Mouse (Mus musculus): ENCODE data around the gene Dffa. TPM values are rescaled to one million over a fixed set of nuclear protein-coding genes. Genes with fewer than 3 reads are reported as not detected.
"Not testable (repeated sequence)": the region's sequence is repeated elsewhere in the genome, so short reads cannot be mapped to it uniquely, and the experiment has no call there.

The Dffa gene
- polyA plus RNA-seq, 1 experiment from 2014 or later: 36.9 TPM

GRCm38 (mm10) chr4:149119978-149120562 is 16.1 kb downstream of the Dffa start:
- H3K36me3 ChIP-seq (replicated peaks): peaks cover 28% of the 10 kb centered on the region
- DNase-seq (ENCODE audit: low spot score); H3K4me3 ChIP-seq; H3K4me1 ChIP-seq; H3K27ac ChIP-seq (replicated peaks); H3K27me3 ChIP-seq (replicated peaks; ENCODE audit: low read depth, poor library complexity, severe bottlenecking); H3K9me3 ChIP-seq: not testable (repeated sequence)
- WGBS: 88% methylated on average over 12 of the region's 12 CpGs

DNA sequence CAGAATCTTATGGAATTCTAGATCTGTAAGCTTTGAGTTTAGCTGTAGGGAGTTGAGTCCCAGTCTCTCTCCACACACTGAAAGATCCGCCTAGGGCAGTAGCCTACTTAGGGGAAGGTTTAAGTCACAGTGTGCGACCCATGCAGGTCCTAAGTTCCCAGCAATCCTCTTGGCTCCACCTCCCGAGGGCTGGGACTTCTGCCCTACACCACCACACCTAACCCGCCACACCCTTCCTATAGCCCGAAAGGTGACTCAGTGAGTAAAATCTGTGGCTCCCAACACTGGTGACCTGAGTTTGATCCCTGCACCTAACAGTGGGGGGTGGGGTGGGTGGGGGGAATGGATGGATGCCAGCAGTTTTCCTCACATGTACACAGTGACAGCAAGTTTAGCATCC is 19.5 kb downstream of the Dffa start:
- DNase-seq (ENCODE audit: low spot score): no peak
- Histone ChIP-seq H3K27ac (replicated peaks) (no peak overlapping the region), H3K4me3 (no peak overlapping the region), H3K9me3 (no peaks in the 10 kb centered on the region), H3K4me1 (0 out of 2 replicates have a peak, but pooled peaks cover 8% of the 10 kb centered on the region), H3K36me3 (replicated peaks) (peaks cover 41% of the 10 kb centered on the region), H3K27me3 (replicated peaks; ENCODE audit: low read depth, poor library complexity, severe bottlenecking) (no peaks in the 10 kb centered on the region)
- 68% methylated on average over 5 of the region's 5 CpGs for WGBS

DNA sequence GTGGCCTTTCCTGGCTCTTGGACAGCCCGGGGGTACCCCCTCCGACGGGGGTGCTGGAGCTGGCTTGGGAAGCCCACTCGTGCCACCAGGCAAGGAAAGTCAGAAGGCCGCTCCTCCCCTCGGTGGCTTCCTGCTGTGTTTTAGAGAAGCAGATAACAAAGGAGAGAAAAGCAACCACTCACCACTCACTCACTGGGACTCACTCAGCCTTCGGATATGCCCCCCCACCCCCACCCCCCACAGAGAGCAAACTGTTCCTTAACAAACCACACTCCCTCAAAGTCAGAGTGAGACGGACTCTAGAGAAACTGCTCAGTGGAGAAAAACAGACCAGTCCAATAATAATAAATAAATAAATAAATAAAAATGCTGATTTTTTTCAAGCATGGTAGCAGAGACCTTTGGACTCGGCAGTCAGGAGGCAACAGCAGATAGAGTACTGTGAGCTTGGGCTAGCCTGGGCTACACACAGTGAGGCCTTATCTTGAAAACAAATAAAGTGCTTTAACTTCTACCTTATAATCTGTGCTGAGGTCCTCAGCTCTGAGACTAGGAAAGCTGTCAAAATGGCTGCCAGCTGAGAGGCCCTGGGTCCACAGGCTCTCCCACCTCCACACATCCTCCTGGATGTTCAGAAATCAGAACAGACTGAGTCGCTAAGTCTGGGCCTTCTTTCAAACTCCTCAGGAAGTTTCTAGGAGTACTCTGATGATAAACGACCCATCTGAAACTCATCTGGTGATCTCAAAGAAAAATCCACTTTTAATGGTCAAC is 21.6 kb downstream of the Dffa start:
- WGBS: 65% methylated on average over 11 of the region's 11 CpGs
- no peak overlapping the region for H3K4me3 ChIP-seq
- H3K27ac ChIP-seq (replicated peaks): no peak overlapping the region
- no peak for DNase-seq (ENCODE audit: low spot score)
- 0 out of 2 replicates have a peak, but pooled peaks cover 8% of the 10 kb centered on the region for H3K4me1 ChIP-seq
- H3K27me3 ChIP-seq (replicated peaks; ENCODE audit: low read depth, poor library complexity, severe bottlenecking): no peaks in the 10 kb centered on the region
- H3K9me3 ChIP-seq: no peaks in the 10 kb centered on the region
- H3K36me3 ChIP-seq (replicated peaks): peaks cover 53% of the 10 kb centered on the region

GRCm38 (mm10) chr4:149126115-149126509 is 22.2 kb downstream of the Dffa start:
- Histone ChIP-seq H3K9me3 (no peaks in the 10 kb centered on the region), H3K4me1 (0 out of 2 replicates have a peak, but pooled peaks cover 8% of the 10 kb centered on the region), H3K27me3 (replicated peaks; ENCODE audit: low read depth, poor library complexity, severe bottlenecking) (no peaks in the 10 kb centered on the region), H3K4me3 (no peak overlapping the region), H3K36me3 (replicated peaks) (peaks cover 56% of the 10 kb centered on the region), H3K27ac (replicated peaks) (no peak overlapping the region)
- no peak for DNase-seq (ENCODE audit: low spot score)
- 73% methylated on average over 6 of the region's 6 CpGs for WGBS

- Histone ChIP-seq H3K4me3 (no peak within 1 kb of the TSS), H3K27ac (replicated peaks) (no peak within 1 kb of the TSS; the same call in 1 of the 2 replicates), H3K27me3 (replicated peaks; ENCODE audit: low read depth, poor library complexity, severe bottlenecking) (no peaks in the 10 kb centered on the region), H3K4me1 (0 out of 2 replicates have a peak, but pooled peaks cover 8% of the 10 kb centered on the region), H3K36me3 (replicated peaks) (peaks cover 62% of the 10 kb centered on the region), H3K9me3 (no peaks in the 10 kb centered on the region)
- 87% methylated on average over 11 of the region's 11 CpGs for WGBS
- DNase-seq (ENCODE audit: low spot score): no peak
Measured at GRCm38 (mm10) chr4:149126663-149127062, 22.7 kb downstream of the Dffa start, which contains the start of gene Cort. Cort (minus strand) TSS chr4:149126763.

- no peak for DNase-seq (ENCODE audit: low spot score)
- Histone ChIP-seq H3K27me3 (replicated peaks; ENCODE audit: low read depth, poor library complexity, severe bottlenecking) (no peaks in the 10 kb centered on the region), H3K4me3 (no peak overlapping the region), H3K27ac (replicated peaks) (no peak overlapping the region), H3K4me1 (peaks cover 17% of the 10 kb centered on the region), H3K36me3 (replicated peaks) (peaks cover 80% of the 10 kb centered on the region), H3K9me3 (no peaks in the 10 kb centered on the region)
- 87% methylated on average over 18 of the region's 18 CpGs for WGBS
Measured at GRCm38 (mm10) chr4:149128467-149128866, 24.5 kb downstream of the Dffa start.

DNA sequence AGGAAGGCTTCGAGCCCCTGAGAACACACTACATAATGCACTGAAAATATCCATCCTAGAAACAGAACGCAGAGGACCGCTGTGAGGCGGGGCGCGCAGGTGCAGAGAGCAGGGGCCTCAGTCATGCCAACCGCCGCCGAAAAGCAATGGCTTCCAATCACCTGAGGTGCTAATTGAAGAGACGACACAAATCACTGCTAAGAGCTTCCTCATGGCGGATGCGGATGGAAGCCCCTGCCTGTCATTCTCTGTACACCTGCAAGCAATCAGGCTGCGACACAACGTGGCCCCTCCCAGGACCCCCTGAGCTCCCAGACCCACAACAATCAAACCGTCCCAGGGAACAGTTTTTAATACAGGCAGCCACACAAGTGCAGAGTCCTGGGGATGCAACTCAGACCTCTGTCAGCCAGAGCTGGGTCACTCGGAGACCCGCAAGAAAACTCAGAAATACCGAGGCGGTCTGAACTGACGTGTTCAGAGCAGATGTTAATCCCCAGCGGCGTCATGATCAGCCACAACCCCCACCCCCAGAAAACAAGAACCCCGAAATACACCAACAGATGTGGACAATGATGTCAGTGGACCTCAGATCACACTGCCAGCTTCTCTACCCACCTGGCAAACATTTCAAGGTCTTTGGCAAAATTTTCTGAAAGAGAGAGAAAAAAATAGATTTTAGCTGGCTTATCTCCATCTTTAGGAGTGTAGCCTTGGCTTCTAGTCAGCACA is 27.2 kb downstream of the Dffa start:
- DNase-seq (ENCODE audit: low spot score): no peak
- Histone ChIP-seq H3K4me3 (no peak overlapping the region), H3K27ac (replicated peaks) (no peak overlapping the region), H3K4me1 (peaks cover 18% of the 10 kb centered on the region), H3K27me3 (replicated peaks; ENCODE audit: low read depth, poor library complexity, severe bottlenecking) (no peaks in the 10 kb centered on the region), H3K9me3 (no peaks in the 10 kb centered on the region), H3K36me3 (replicated peaks) (peaks cover 87% of the 10 kb centered on the region)
- 83% methylated on average over 23 of the region's 23 CpGs for WGBS

DNA sequence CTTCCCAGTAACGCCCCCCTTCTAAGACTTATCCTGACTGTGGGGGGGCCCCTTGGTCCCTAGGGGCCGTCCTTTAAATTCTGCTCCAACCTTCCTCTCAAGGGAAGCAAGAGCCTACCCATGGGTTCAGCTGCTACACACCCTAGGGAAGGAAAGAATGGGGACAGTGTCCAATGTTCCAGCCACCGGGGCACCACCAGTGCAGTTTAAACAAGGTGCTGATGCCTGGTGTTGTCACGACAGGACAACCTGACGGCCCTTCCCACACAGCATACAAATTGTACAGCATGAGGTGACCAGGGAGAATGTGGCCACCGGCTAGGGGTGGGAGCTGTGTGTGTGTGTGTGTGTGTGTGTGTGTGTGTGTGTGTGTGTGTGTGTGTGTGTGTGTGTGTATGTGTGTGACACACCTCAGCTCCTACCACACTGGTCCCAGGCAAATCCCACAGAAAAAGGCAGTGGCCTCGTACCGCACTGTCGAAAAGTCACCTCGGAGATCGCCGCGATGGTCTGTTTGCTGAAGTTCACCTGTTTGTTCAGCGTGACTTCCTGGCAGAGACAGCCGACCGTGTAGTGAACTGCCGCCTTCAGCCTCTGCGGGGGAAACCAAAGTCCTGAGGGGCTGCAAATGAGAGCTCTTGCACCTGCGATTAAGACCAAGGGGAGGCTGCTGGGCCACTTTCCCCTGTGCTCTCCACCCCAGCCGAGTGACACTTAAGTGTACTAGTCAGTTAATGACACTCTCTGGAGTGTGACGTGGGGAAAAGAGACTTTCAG is 28.0 kb downstream of the Dffa start:
- H3K4me3 ChIP-seq: no peak overlapping the region
- no peaks in the 10 kb centered on the region for H3K27me3 ChIP-seq (replicated peaks; ENCODE audit: low read depth, poor library complexity, severe bottlenecking)
- no peaks in the 10 kb centered on the region for H3K9me3 ChIP-seq
- no peak for DNase-seq (ENCODE audit: low spot score)
- 90% methylated on average over 21 of the region's 21 CpGs for WGBS
- H3K36me3 ChIP-seq (replicated peaks): peaks cover 79% of the 10 kb centered on the region
- no peak overlapping the region for H3K27ac ChIP-seq (replicated peaks)
- peaks cover 20% of the 10 kb centered on the region for H3K4me1 ChIP-seq

- 87% methylated on average over 5 of the region's 5 CpGs for WGBS
- Histone ChIP-seq H3K9me3 (no peaks in the 10 kb centered on the region), H3K27me3 (replicated peaks; ENCODE audit: low read depth, poor library complexity, severe bottlenecking) (no peaks in the 10 kb centered on the region), H3K36me3 (replicated peaks) (peaks cover 65% of the 10 kb centered on the region), H3K4me3 (no peak overlapping the region), H3K27ac (replicated peaks) (peak overlapping the region; percentile 35; the same call in 1 of the 2 replicates), H3K4me1 (peaks cover 26% of the 10 kb centered on the region)
- no peak for DNase-seq (ENCODE audit: low spot score)
Measured at GRCm38 (mm10) chr4:149133395-149133794, 29.4 kb downstream of the Dffa start.

- H3K27ac ChIP-seq (replicated peaks): peak overlapping the region; percentile 92
Measured at GRCm38 (mm10) chr4:149136116-149136850, 32.3 kb downstream of the Dffa start.

DNA sequence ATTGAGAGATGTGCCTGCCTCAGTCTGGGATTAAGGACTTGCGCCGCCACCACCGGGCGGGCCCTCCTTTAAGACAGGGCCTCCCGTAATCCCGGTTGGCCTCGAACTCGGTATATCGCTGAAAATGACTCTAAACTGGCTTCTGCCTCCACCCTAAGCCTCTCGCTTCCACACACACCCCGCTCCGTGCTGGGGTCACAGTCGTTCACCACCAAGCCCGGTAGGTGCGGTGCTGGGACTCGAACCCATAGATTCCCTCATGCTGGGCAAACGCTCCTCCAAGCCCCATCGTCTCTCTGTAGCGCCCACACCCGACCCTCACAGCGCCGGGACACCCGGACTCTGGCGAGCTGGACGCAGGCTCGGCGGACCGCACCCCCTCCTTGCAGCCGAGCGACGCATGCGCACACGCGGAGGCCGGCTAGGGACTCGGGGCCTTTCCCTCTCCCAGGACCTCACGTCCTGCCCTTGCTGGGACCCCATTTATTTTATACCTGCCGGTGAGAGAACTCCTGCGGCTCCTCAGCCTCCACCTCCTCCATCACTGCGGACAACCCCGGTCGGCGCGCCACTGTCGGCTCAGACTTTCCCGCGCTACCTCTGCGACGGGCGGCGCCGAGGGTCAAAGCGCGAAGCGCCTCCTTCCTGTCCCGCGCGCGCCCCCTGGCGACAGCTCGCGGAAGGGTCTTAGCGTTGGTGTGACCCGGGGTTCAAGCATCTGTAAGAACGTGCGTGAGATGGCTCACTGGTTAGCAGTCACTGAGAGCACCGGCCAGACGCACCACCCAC is 33.2 kb downstream of the Dffa start, which contains the start of gene Cenps:
TSS of gene Cenps (minus strand) at position 648 of the 789 bp plus-strand sequence.
- WGBS: 1% methylated on average over 68 of the region's 68 CpGs
- H3K27ac ChIP-seq (replicated peaks): peak within 1 kb of the TSS; percentile 92

More at GRCm38 (mm10) chr4:149136116-149136850, 32.3 kb downstream of the Dffa start:
- H3K9me3 ChIP-seq: no peaks in the 10 kb centered on the region
- WGBS: 69% methylated on average over 18 of the region's 18 CpGs
- peak overlapping the region; percentile 75 for H3K4me3 ChIP-seq
- H3K27me3 ChIP-seq (replicated peaks; ENCODE audit: low read depth, poor library complexity, severe bottlenecking): no peaks in the 10 kb centered on the region
- DNase-seq (ENCODE audit: low spot score): peak; percentile 39
- H3K36me3 ChIP-seq (replicated peaks): peaks cover 36% of the 10 kb centered on the region
- H3K4me1 ChIP-seq: peaks cover 26% of the 10 kb centered on the region

More for the DNA sequence above, 33.2 kb downstream of the Dffa start, which contains the start of gene Cenps:
- no peaks in the 10 kb centered on the region for H3K27me3 ChIP-seq (replicated peaks; ENCODE audit: low read depth, poor library complexity, severe bottlenecking)
- peaks cover 25% of the 10 kb centered on the region for H3K4me1 ChIP-seq
- DNase-seq (ENCODE audit: low spot score): peak; percentile 98
- H3K36me3 ChIP-seq (replicated peaks): peaks cover 27% of the 10 kb centered on the region
- peak within 1 kb of the TSS; percentile 75 for H3K4me3 ChIP-seq
- H3K9me3 ChIP-seq: no peaks in the 10 kb centered on the region
